Mouse (Mus musculus): Measurements from ENCODE around the gene Dhh. TPM values are rescaled to one million over a fixed set of nuclear protein-coding genes. Genes with fewer than 3 reads are reported as not detected.

The Dhh gene
- total and polyA plus RNA-seq, 3 experiments, result 0.05 TPM; not detected in 2

- DNase-seq (ENCODE audit: low spot score), result no peak
- Histone ChIP-seq H3K4me3 (ENCODE audit: low read depth, low read length) (no peak overlapping the region; the same call in 1 of the 2 replicates), H3K27me3 (ENCODE audit: insufficient read depth, low read length) (no peaks in the 10 kb centered on the region), H3K9me3 (replicated peaks) (no peaks in the 10 kb centered on the region), H3K4me1 (ENCODE audit: insufficient read depth, low read depth, low read length) (peaks cover 27% of the 10 kb centered on the region), H3K36me3 (replicated peaks) (peaks cover 100% of the 10 kb centered on the region)
- no peak for ATAC-seq (ENCODE audit: extremely low read depth, insufficient number of reproducible peaks, low FRiP score, poor library complexity, severe bottlenecking)
- TF ChIP-seq GATA1 (IDR thresholded peaks at IDR 0.05; ENCODE audit: borderline replicate concordance, low read length), result no peak
- no peak for TF ChIP-seq CTCF (IDR thresholded peaks at IDR 0.05; ENCODE audit: low read depth, low read length)
- TF ChIP-seq GATA2 (IDR thresholded peaks at IDR 0.05; ENCODE audit: borderline replicate concordance, low read depth, low read length), result no peak
- TF ChIP-seq TAL1 (conservative IDR thresholded peaks at IDR 0.05; ENCODE audit: low read depth, low read length), result no peak
- TF ChIP-seq POLR2AphosphoS5 (IDR thresholded peaks at IDR 0.05; ENCODE audit: insufficient replicate concordance, low read depth, low read length), result no peak
Observed at GRCm38 (mm10) chr15:98859319-98860043, 38.9 kb downstream of the Dhh start.

GRCm38 (mm10) chr15:98854214-98854613 lies 44.1 kb downstream of the Dhh start:
- peaks cover 100% of the 10 kb centered on the region for H3K36me3 ChIP-seq (replicated peaks)
- H3K4me3 ChIP-seq (ENCODE audit: low read depth, low read length), result no peak overlapping the region
- H3K27me3 ChIP-seq (ENCODE audit: insufficient read depth, low read length), result no peaks in the 10 kb centered on the region
- ATAC-seq (ENCODE audit: extremely low read depth, insufficient number of reproducible peaks, low FRiP score, poor library complexity, severe bottlenecking), result no peak
- no peaks in the 10 kb centered on the region for H3K9me3 ChIP-seq (replicated peaks)
- TF ChIP-seq GATA2 (IDR thresholded peaks at IDR 0.05; ENCODE audit: borderline replicate concordance, low read depth, low read length) (no peak), POLR2AphosphoS5 (IDR thresholded peaks at IDR 0.05; ENCODE audit: insufficient replicate concordance, low read depth, low read length) (no peak), TAL1 (conservative IDR thresholded peaks at IDR 0.05; ENCODE audit: low read depth, low read length) (no peak), GATA1 (IDR thresholded peaks at IDR 0.05; ENCODE audit: borderline replicate concordance, low read length) (no peak), CTCF (IDR thresholded peaks at IDR 0.05; ENCODE audit: low read depth, low read length) (no peak)
- no peak for DNase-seq (ENCODE audit: low spot score)
- H3K4me1 ChIP-seq (ENCODE audit: insufficient read depth, low read depth, low read length), result peaks cover 18% of the 10 kb centered on the region

- Histone ChIP-seq H3K9me3 (replicated peaks) (no peaks in the 10 kb centered on the region), H3K27me3 (ENCODE audit: insufficient read depth, low read length) (no peaks in the 10 kb centered on the region), H3K4me1 (ENCODE audit: insufficient read depth, low read depth, low read length) (peaks cover 22% of the 10 kb centered on the region), H3K4me3 (ENCODE audit: low read depth, low read length) (no peak overlapping the region), H3K36me3 (replicated peaks) (peaks cover 100% of the 10 kb centered on the region)
- no peak for ATAC-seq (ENCODE audit: extremely low read depth, insufficient number of reproducible peaks, low FRiP score, poor library complexity, severe bottlenecking)
- DNase-seq (ENCODE audit: low spot score), result no peak
- TF ChIP-seq POLR2AphosphoS5 (IDR thresholded peaks at IDR 0.05; ENCODE audit: insufficient replicate concordance, low read depth, low read length) (no peak), TAL1 (conservative IDR thresholded peaks at IDR 0.05; ENCODE audit: low read depth, low read length) (no peak), GATA1 (IDR thresholded peaks at IDR 0.05; ENCODE audit: borderline replicate concordance, low read length) (no peak), GATA2 (IDR thresholded peaks at IDR 0.05; ENCODE audit: borderline replicate concordance, low read depth, low read length) (no peak), CTCF (IDR thresholded peaks at IDR 0.05; ENCODE audit: low read depth, low read length) (no peak)
Observed at GRCm38 (mm10) chr15:98853161-98853937, 45.0 kb downstream of the Dhh start.

GRCm38 (mm10) chr15:98852733-98853132 lies 45.6 kb downstream of the Dhh start:
- no peak overlapping the region for H3K4me3 ChIP-seq (ENCODE audit: low read depth, low read length)
- DNase-seq (ENCODE audit: low spot score), result no peak

GRCm38 (mm10) chr15:98852071-98852470 lies 46.3 kb downstream of the Dhh start:
- H3K27me3 ChIP-seq (ENCODE audit: insufficient read depth, low read length), result no peaks in the 10 kb centered on the region
- peaks cover 100% of the 10 kb centered on the region for H3K36me3 ChIP-seq (replicated peaks)
- peaks cover 25% of the 10 kb centered on the region for H3K4me1 ChIP-seq (ENCODE audit: insufficient read depth, low read depth, low read length)
- ATAC-seq (ENCODE audit: extremely low read depth, insufficient number of reproducible peaks, low FRiP score, poor library complexity, severe bottlenecking) (no peak), DNase-seq (ENCODE audit: low spot score) (no peak)
- no peak overlapping the region for H3K4me3 ChIP-seq (ENCODE audit: low read depth, low read length)
- H3K9me3 ChIP-seq (replicated peaks), result no peaks in the 10 kb centered on the region
- TF ChIP-seq TAL1 (conservative IDR thresholded peaks at IDR 0.05; ENCODE audit: low read depth, low read length) (no peak), POLR2AphosphoS5 (IDR thresholded peaks at IDR 0.05; ENCODE audit: insufficient replicate concordance, low read depth, low read length) (no peak), GATA2 (IDR thresholded peaks at IDR 0.05; ENCODE audit: borderline replicate concordance, low read depth, low read length) (no peak)

More at GRCm38 (mm10) chr15:98852733-98853132, 45.6 kb downstream of the Dhh start:
- TF ChIP-seq GATA1 (IDR thresholded peaks at IDR 0.05; ENCODE audit: borderline replicate concordance, low read length) (no peak), TAL1 (conservative IDR thresholded peaks at IDR 0.05; ENCODE audit: low read depth, low read length) (no peak), POLR2AphosphoS5 (IDR thresholded peaks at IDR 0.05; ENCODE audit: insufficient replicate concordance, low read depth, low read length) (no peak), GATA2 (IDR thresholded peaks at IDR 0.05; ENCODE audit: borderline replicate concordance, low read depth, low read length) (no peak), CTCF (IDR thresholded peaks at IDR 0.05; ENCODE audit: low read depth, low read length) (no peak)
- no peaks in the 10 kb centered on the region for H3K9me3 ChIP-seq (replicated peaks)
- no peak for ATAC-seq (ENCODE audit: extremely low read depth, insufficient number of reproducible peaks, low FRiP score, poor library complexity, severe bottlenecking)
- peaks cover 100% of the 10 kb centered on the region for H3K36me3 ChIP-seq (replicated peaks)
- H3K27me3 ChIP-seq (ENCODE audit: insufficient read depth, low read length), result no peaks in the 10 kb centered on the region
- H3K4me1 ChIP-seq (ENCODE audit: insufficient read depth, low read depth, low read length), result peaks cover 22% of the 10 kb centered on the region

GRCm38 (mm10) chr15:98851229-98851818 lies 47.0 kb downstream of the Dhh start:
- ATAC-seq (ENCODE audit: extremely low read depth, insufficient number of reproducible peaks, low FRiP score, poor library complexity, severe bottlenecking), result no peak
- H3K36me3 ChIP-seq (replicated peaks), result peaks cover 100% of the 10 kb centered on the region

More at GRCm38 (mm10) chr15:98851229-98851818, 47.0 kb downstream of the Dhh start:
- DNase-seq (ENCODE audit: low spot score), result no peak
- Histone ChIP-seq H3K27me3 (ENCODE audit: insufficient read depth, low read length) (no peaks in the 10 kb centered on the region), H3K9me3 (replicated peaks) (no peaks in the 10 kb centered on the region), H3K4me3 (ENCODE audit: low read depth, low read length) (no peak overlapping the region), H3K4me1 (ENCODE audit: insufficient read depth, low read depth, low read length) (peaks cover 25% of the 10 kb centered on the region)
- TF ChIP-seq GATA2 (IDR thresholded peaks at IDR 0.05; ENCODE audit: borderline replicate concordance, low read depth, low read length), result no peak
- no peak for TF ChIP-seq POLR2AphosphoS5 (IDR thresholded peaks at IDR 0.05; ENCODE audit: insufficient replicate concordance, low read depth, low read length)
- TF ChIP-seq GATA1 (IDR thresholded peaks at IDR 0.05; ENCODE audit: borderline replicate concordance, low read length), result no peak
- no peak for TF ChIP-seq CTCF (IDR thresholded peaks at IDR 0.05; ENCODE audit: low read depth, low read length)

Data from G1E (cell line).